Mouse (Mus musculus) megakaryocyte, embryonic 14.5 days (primary cell): ENCODE measurements around the gene Ap5m1.

Source experiments
- FLI1 ChIP-seq: IDR thresholded peaks from 2 replicates; pipeline ENCODE4 v1.6.1; 2012; ENCODE audit warnings: low read length, inconsistent platforms, mixed read lengths
- GATA1 ChIP-seq: IDR thresholded peaks from 3 replicates; pipeline ENCODE4 v1.6.1; 2012; ENCODE audit warnings: mixed read lengths, low read length, inconsistent platforms, borderline replicate concordance

DNA sequence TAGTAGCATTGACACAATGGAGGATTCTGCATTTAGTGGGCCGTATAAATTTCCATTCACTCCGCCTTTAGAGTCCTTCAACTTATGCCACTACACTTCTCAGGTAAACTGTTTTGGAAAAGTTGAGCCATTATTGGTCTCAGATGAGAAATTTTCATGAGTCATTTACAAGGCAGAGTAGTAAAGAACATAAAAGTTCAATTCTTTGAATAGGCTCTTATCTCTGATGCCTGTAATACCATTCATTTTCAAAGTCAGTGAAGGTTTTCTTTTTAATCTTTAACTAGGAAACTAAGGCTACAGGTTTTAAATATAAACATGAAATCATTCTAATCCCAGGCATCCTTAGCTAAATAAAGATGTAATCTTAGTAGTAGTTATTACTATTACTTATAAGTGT is 12.9 kb downstream of the Ap5m1 start:
- no peak for TF ChIP-seq GATA1
- no peak for TF ChIP-seq FLI1
